Mouse (Mus musculus) frontal cortex, postnatal 14 days (tissue): ENCODE measurements at regions not wholly inside any gene's neighbourhood (a gene's known extent, or its start where the extent isn't known, plus 50 kb on each side); places are given as distances from the start of the nearest gene placed in this dataset.

ENCODE experiments used
- DNase-seq, 2 experiments: peaks; one replicate each; pipeline ENCODE4 v3.0.0; 2022; ENCODE audit warnings: low spot score in 2 of 2

DNA sequence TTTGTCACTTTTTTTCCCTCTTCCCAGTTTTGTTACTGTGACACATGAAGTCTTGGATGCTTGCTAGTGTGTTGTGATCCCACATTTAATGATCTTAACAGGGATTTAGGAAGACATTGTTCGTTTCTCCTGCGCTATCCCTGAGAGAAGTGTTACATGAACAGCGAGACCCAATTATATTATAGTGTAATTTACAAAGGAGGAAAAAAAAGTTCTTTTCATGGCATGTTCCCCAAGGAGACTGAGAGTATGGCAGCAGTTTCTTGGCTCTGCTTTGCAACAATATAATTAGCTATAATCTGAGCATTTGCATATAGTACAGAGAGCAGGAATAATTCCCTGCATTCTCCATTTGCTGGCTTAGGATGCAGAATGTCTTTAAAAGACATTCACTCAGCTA lies 168.6 kb downstream of the Insc start:
- no peak for DNase-seq

- DNase-seq = peak; percentile 39 to 65
Measured at GRCm38 (mm10) chr7:114922155-114922554, 178.7 kb downstream of the Insc start.

DNA sequence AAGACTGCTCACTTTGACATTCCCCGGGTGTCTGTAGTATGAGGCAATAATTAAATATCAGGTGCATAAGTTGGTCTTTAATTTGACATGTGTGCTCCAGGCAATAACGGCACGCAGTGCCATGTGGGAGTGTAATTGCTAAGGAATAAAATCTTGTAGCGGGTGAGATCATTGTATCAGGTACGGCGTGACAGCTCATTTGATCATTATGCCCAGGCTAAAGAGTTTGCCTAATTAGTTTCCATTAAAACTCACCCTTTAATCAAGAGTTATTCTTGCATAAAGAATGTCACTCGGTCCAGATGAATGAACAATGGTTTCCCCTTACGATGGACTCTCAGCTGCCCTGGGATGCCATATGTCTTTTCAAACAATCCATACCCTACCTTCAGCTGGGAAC lies 190.4 kb downstream of the Insc start:
- DNase-seq = no peak

DNA sequence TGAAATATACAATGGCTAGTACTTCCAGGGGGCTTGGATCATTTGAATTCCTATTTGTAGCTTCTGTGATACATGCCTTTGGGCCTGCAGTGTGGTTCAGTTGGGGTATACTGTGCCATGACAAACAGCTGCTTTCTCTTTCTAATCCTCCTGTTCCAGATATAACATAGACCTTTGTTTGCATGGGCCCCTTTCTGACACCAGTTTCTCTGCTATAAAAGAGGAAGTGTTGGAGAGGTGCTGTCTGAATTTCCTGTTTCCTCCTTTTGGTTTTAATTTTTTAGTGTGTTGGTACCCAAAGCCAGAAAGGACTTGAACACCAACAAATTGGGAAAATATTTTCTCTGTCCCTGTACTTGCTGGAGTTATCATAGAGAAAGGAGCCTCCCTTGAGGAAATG lies 207.3 kb downstream of the Insc start:
- no peak for DNase-seq

DNA sequence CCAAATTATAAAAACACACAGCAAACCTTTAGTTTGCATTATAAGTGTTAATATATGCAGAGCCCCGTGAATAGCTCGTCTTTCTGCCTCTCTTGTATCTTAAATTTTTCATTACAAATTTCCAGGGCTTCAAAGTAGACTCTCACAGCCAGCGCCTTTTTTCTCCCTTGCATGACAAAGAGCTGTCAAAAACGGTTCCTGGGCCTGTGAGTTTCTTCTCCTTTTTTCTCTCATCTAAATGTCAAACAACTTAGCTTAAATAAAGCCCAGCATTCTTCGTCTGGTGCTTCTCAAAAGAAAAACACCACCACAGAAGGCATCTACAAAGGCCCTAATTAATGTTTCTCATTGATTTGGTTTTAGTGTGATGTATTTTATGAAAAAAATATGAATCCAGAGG lies 219.7 kb downstream of the Insc start:
- DNase-seq = no peak

GRCm38 (mm10) chr7:114965923-114966322 lies 222.4 kb downstream of the Insc start:
- no peak for DNase-seq

- no peak for DNase-seq
Measured at GRCm38 (mm10) chr7:114986481-114986880, 243.0 kb downstream of the Insc start.

DNA sequence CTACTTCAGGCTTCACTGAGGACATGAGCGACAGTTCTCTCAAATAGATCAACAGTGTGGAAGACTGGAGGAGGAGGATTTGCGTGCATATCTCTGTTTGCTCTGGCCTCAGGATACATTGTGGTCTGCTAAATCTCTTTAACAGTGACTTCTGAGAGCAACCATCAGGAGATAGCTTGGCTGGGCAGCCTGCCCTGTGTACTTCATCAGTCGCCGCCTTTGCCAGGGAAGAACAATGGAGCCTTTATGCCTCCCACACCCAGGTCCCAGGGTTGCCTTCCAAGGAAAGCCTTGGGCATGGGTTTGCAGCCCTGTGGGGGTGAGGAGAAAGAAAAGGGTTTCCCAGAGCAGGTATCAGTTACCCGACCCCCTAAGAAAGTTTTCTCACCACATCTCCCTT lies 247.8 kb downstream of the Insc start:
- DNase-seq = no peak

DNA sequence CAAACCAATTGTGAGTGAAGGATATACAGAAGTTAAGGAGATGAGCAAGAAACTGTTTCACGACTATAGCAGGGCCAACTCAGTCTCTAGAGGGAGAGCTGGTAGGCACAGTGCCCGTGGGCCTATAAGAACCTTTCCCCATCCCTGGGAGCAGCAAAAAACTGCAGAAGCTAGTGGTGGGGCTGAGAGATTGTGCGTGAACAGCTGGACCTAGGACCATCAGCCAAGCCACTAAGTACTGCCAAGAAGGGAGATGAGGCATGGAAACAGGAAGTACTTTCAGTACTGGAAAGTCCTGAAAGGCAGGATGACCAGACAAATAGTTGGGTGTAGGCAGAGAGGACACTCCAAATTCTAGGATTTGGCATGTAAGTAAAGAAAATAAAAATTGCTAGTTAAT lies 248.9 kb downstream of the Insc start:
- DNase-seq = no peak

DNA sequence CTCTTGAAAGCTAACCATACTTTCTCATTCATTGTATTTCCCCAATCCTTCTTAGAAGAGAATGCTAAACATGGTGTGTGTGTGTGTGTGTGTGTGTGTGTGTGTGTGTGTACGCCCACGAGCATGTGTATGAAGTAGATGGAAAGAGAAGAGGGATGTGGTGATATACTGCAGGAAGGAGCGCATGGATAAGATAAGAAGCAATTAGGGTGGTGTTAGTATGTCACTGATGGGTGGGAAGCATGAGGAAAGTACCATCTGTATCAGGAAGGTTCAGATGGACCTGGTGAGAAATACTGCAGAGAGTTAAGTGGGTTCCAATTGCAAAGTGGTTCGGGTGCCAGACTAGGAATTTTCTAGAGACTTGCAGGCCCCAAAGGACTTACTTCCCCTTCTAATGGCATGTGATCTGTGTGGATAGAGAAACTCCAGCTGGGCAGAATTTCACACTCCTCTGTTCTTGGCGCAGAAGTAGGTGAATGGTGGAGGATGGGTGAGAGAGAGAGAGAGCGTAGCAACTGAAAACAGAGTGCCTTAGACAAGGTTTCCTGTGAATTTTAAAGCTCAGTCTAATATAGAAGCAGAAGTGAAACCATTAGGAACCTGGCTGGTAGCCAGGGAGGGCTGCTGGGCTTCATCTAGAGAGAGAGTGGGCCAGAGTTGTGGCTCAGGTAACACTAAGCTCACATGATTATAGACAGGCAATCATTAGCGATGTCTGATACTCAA lies 257.5 kb downstream of the Insc start:
- DNase-seq = peak; percentile 7

DNA sequence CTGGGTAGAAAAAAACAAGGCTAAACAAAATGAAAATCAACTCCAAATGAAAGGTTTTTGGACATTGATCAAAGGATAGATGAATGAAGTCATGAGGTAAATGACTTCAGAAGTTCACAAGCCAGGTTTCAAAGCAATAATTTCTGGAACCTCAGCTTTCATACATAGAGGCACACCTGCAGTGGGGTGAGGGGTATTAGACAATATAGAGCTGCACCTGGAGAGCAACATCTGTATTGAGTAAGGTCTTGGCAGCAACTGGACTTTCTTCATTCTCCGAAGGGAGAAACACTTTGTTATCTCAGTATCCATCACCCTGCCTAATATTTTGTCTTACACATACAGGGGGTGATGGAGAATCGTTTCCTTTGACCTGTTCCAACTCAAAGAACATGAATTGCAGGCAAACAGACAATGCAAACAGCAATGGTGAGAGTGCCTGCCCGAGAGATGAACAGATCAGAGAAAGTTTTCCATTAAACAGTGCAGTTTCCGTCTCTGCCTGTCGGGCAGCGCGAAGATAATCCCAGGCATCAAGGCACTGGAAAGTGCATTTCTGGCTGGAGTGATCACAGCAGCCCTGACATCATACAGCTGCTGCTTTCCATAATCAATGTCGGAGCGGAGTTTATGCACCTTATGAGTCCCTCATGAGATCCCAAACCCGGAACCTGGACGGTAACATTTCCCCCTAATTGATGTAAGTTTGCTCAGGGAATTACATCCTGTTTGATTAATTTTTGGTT lies 270.9 kb downstream of the Insc start:
- DNase-seq = no peak

GRCm38 (mm10) chr7:115019369-115019958 lies 276.0 kb downstream of the Insc start:
- no peak for DNase-seq

- no peak for DNase-seq
Measured at GRCm38 (mm10) chr7:115020023-115020422, 276.5 kb downstream of the Insc start.

DNA sequence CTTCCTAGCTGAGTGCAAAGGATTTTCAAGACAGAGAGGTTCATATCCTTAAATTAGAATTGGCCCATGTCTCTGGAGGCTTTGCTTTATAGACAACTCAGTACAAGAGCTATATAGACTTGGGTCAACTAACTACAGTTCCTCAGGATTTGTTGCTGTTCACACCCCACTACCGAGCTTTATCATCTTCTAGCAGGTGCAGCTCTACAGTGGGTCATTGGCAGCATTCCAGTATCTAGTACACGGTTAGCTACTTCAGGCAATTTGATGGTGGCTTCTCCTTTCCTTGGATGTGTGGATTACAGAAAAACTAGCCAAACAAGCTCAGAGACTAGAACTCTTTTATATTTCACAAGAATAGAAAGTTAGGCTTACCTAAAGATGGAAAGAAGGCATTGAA lies 282.3 kb downstream of the Insc start:
- no peak for DNase-seq

DNA sequence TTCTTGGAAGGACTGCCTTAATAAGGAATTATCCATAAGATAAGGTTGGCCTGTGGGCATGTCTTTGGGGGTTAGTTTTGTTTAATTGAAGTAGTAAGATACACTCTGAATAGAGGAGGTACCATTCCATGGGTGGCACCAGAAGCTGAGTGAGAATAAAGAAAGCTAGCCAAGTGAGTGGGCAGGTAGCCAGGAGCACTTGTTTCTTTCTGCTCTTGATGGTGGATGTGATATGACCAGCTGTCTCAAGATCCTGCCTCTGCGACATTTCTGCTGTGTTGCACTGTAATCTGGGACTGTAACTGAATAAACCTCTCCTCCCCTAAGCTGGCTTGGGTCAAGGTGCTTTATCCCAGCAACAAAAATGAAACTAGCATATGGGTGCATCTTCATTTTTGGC lies 284.2 kb downstream of the Insc start:
- no peak for DNase-seq

- DNase-seq = no peak
Measured at GRCm38 (mm10) chr7:115033987-115034386, 290.5 kb downstream of the Insc start.

DNA sequence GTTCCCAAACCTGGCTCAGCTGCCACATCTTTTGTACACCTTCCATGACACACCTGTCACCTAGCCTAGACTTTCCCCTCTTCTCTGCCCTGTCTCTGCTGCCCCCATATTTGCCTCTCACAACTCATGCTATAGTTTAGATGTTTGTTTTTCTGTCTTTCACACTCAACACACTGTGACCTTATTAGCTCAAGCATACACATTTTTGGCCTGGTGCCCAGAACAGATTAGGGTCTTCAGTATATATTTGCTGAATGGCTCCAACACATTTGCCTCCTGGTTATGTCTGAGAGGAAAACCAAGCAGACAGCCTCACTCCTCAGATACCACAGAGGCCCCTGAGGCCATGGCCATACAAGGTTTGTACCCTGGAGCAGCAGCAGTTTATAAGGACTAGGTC lies 312.0 kb downstream of the Insc start:
- no peak for DNase-seq

- no peak for DNase-seq
Measured at GRCm38 (mm10) chr7:115056992-115057645, 313.6 kb downstream of the Insc start.

DNA sequence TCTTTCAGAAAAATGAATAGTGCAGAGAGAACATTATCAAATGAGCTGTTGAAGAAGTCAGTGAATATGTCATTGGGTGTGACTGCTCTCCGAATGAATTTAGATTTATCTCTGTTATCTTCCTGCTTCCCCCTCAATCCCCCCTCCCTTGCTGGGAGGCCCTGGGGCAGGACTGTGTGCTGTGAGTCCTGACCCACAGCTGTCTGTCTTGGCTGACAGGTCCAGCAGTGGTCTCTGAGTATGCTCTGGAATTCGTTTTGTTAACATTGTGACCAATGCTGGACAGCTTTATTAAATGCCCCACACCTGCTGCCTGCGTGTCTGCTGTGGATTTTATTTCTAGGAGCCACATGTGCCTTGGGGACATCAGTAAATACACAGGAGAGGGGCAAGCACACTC lies 314.2 kb downstream of the Insc start:
- DNase-seq = no peak

GRCm38 (mm10) chr7:115060171-115060570 lies 316.7 kb downstream of the Insc start:
- no peak for DNase-seq

GRCm38 (mm10) chr7:115062817-115063216 lies 319.3 kb downstream of the Insc start:
- DNase-seq = no peak

GRCm38 (mm10) chr7:115067641-115068040 lies 324.1 kb downstream of the Insc start:
- DNase-seq = no peak

GRCm38 (mm10) chr7:115073406-115073805 lies 329.9 kb downstream of the Insc start:
- no peak for DNase-seq
